Mouse (Mus musculus) hindbrain, embryonic 12.5 days (tissue): ENCODE data around the gene Arid4a. TPM values are rescaled to one million over a fixed set of nuclear protein-coding genes. Genes with fewer than 3 reads are reported as not detected.
"Not testable (repeated sequence)": the region's sequence is repeated elsewhere in the genome, so short reads cannot be mapped to it uniquely, and the experiment has no call there.

ENCODE experiments used
- ATAC-seq: fragments of 200-750 bp; cut with Nextera tagmentation; 2 replicates; pipeline ENCODE4 v1.8.0; 2017; ENCODE audit warnings: moderate TSS enrichment; ENCODE audit not compliant: low FRiP score
- H3K27ac ChIP-seq: fragments of 300-500 bp; sonication (generic); 2 replicates; pipeline ENCODE4 v1.5.1; 2016; ENCODE audit warnings: mild to moderate bottlenecking
- H3K27me3 ChIP-seq: fragments of 300-500 bp; sonication (generic); 2 replicates; pipeline ENCODE4 v1.6.1; 2016; ENCODE audit warnings: mild to moderate bottlenecking
- H3K36me3 ChIP-seq: fragments of 300-500 bp; sonication (generic); 2 replicates; pipeline ENCODE4 v1.6.1; 2016; ENCODE audit warnings: mild to moderate bottlenecking
- H3K4me1 ChIP-seq: fragments of 300-500 bp; sonication (generic); 2 replicates; pipeline ENCODE4 v1.6.1; 2016
- H3K4me2 ChIP-seq: fragments of 300-500 bp; sonication (generic); replicated peaks from 2 replicates; pipeline ENCODE4 v1.6.1; 2016; ENCODE audit warnings: mild to moderate bottlenecking
- H3K4me3 ChIP-seq: fragments of 300-500 bp; sonication (generic); 2 replicates; pipeline ENCODE4 v1.5.1; 2016; ENCODE audit warnings: mild to moderate bottlenecking
- H3K9ac ChIP-seq: fragments of 300-500 bp; sonication (generic); 2 replicates; pipeline ENCODE4 v1.6.1; 2016; ENCODE audit warnings: mild to moderate bottlenecking, moderate library complexity
- H3K9me3 ChIP-seq: fragments of 300-500 bp; sonication (generic); replicated peaks from 2 replicates; pipeline ENCODE4 v1.6.1; 2016; ENCODE audit warnings: mild to moderate bottlenecking
- WGBS: fragments of 180-500 bp; shearing (Covaris S2); methylation state at CpG from one replicate; pipeline ENCODE4 v1.1.7; 2016; 5-methylcytosine and 5-hydroxymethylcytosine counted together
- polyA plus RNA-seq: library from polyadenylated mRNA; unstranded; fragments of >200 nt; fragmentation: Nextera tagmentation; extraction: Ambion mirVana; gene quantifications from 2 replicates; pipeline ENCODE4 v1.2.1, GENCODE M21; 2016

Arid4a gene
- polyA plus RNA-seq, 1 experiment from 2014 or later, result 35.1 TPM

GRCm38 (mm10) chr12:71017242-71017571, 1.4 kb downstream of the Arid4a start:
- Histone ChIP-seq H3K9me3 (no peaks in the 10 kb centered on the region), H3K4me2 (peak overlapping the region; percentile 60), H3K9ac (peak overlapping the region; percentile 93), H3K4me3 (peak overlapping the region; percentile 94), H3K4me1 (peaks cover 18% of the 10 kb centered on the region), H3K27ac (peak overlapping the region; percentile 94; the same call in 1 of the 2 replicates), H3K36me3 (peaks cover 27% of the 10 kb centered on the region; the same call in 1 of the 2 replicates), H3K27me3 (no peaks in the 10 kb centered on the region)
- no peak for ATAC-seq
- 18% methylated on average over 5 of the region's 5 CpGs for WGBS

DNA sequence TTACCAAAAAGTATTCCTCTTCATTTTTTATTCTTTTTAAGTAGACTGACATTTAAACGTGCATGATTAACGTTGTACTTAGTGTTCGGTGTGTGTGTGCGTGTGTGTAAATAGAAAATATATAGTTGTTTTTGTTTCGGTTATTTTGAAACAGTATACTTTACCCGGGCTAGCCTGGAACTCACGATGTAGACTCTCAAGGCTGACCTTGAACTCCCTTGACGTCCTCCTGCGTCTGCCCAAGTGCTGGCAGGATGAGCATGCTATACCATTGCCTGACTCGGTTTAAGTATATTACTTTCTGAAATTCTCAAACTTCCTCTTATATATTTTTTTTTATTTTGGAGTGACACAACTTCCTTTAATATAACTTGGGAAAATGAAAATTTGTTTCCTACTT, 2.0 kb downstream of the Arid4a start:
- H3K4me2 ChIP-seq, result peak overlapping the region; percentile 60; the same call in 1 of the 2 replicates
- H3K4me1 ChIP-seq, result peaks cover 15% of the 10 kb centered on the region
- no peak overlapping the region for H3K27ac ChIP-seq
- H3K4me3 ChIP-seq, result no peak overlapping the region
- no peak for ATAC-seq
- H3K36me3 ChIP-seq, result peaks cover 31% of the 10 kb centered on the region; the same call in 1 of the 2 replicates
- no peaks in the 10 kb centered on the region for H3K27me3 ChIP-seq
- H3K9ac ChIP-seq, result no peak overlapping the region
- WGBS, result 85% methylated on average over 10 of the region's 10 CpGs
- no peaks in the 10 kb centered on the region for H3K9me3 ChIP-seq

GRCm38 (mm10) chr12:71019211-71019610, 3.4 kb downstream of the Arid4a start:
- Histone ChIP-seq H3K9ac (no peak overlapping the region), H3K27ac (no peak overlapping the region), H3K4me3 (no peak overlapping the region), H3K36me3 (peaks cover 44% of the 10 kb centered on the region), H3K27me3 (no peaks in the 10 kb centered on the region), H3K9me3 (no peaks in the 10 kb centered on the region), H3K4me1 (peaks cover 7% of the 10 kb centered on the region), H3K4me2 (no peak overlapping the region)
- ATAC-seq, result no peak
- 88% methylated on average over 8 of the region's 8 CpGs for whole genome bisulfite sequencing

GRCm38 (mm10) chr12:71024411-71024810, 8.6 kb downstream of the Arid4a start:
- Histone ChIP-seq H3K27me3 (no peaks in the 10 kb centered on the region), H3K9ac (no peak overlapping the region), H3K4me3 (no peak overlapping the region), H3K27ac (no peak overlapping the region), H3K9me3 (no peaks in the 10 kb centered on the region), H3K4me2 (no peak overlapping the region), H3K4me1 (no peaks in the 10 kb centered on the region), H3K36me3 (peaks cover 88% of the 10 kb centered on the region)
- 96% methylated on average over 10 of the region's 10 CpGs for WGBS
- ATAC-seq, result no peak

GRCm38 (mm10) chr12:71028265-71028664, 12.5 kb downstream of the Arid4a start:
- not testable (repeated sequence) for H3K9me3 ChIP-seq, H3K4me1 ChIP-seq, H3K4me2 ChIP-seq, H3K4me3 ChIP-seq, ATAC-seq, H3K27ac ChIP-seq, H3K9ac ChIP-seq, H3K27me3 ChIP-seq
- peaks cover 71% of the 10 kb centered on the region for H3K36me3 ChIP-seq
- WGBS, result 91% methylated on average over 8 of the region's 8 CpGs

DNA sequence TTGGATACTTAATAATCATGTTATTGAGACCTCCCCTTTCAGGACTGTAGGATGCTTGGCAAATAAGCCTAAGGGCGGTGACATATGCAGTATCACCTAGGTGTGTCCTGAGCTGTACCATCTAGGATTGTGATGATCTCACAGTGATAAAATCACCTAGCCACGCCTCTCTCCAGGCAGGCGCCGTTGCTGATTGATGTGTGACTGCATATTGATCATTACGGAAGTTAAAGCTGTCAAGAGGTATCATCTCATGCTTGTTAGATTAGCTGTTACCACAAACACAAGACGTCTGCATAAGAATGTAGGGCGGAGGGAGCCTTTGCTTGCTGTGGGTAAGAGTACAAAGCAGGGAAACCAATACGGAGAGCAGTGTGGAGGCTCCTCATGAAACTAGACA, 14.5 kb downstream of the Arid4a start:
- Histone ChIP-seq H3K4me3 (no peak overlapping the region), H3K9ac (no peak overlapping the region), H3K36me3 (peaks cover 51% of the 10 kb centered on the region), H3K27me3 (no peaks in the 10 kb centered on the region), H3K27ac (no peak overlapping the region), H3K4me2 (no peak overlapping the region), H3K4me1 (no peaks in the 10 kb centered on the region), H3K9me3 (no peaks in the 10 kb centered on the region)
- 88% methylated on average over 8 of the region's 8 CpGs for WGBS
- ATAC-seq, result no peak

DNA sequence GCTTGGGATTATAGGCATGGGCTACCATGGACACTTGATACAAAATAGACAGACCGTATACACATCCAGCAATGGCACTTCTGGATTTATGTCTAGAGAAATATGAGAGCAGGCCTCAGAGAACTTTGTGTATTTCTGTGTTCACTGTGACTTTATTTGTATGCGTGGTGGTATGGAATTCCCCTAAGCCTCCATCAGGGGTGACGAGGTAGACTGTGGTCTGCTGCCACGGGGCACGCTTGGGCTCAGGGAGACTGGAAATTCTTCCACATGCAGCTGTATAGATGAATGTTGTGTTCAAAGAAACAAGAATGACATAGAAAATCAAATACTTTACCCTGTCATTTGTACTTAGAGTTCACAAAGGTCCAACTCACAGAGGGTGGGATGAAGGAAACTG, 14.9 kb downstream of the Arid4a start:
- 96% methylated on average over 5 of the region's 5 CpGs for WGBS
- Histone ChIP-seq H3K9me3 (no peaks in the 10 kb centered on the region), H3K9ac (no peak overlapping the region), H3K4me2 (no peak overlapping the region), H3K27me3 (no peaks in the 10 kb centered on the region), H3K27ac (no peak overlapping the region), H3K36me3 (peaks cover 46% of the 10 kb centered on the region), H3K4me3 (no peak overlapping the region), H3K4me1 (no peaks in the 10 kb centered on the region)
- no peak for ATAC-seq

- Histone ChIP-seq H3K27ac (no peak overlapping the region), H3K4me2 (no peak overlapping the region), H3K4me3 (no peak overlapping the region), H3K9me3 (no peaks in the 10 kb centered on the region), H3K4me1 (no peaks in the 10 kb centered on the region), H3K36me3 (peaks cover 38% of the 10 kb centered on the region), H3K27me3 (no peaks in the 10 kb centered on the region), H3K9ac (no peak overlapping the region)
- no peak for ATAC-seq
- 96% methylated on average over 4 of the region's 4 CpGs for WGBS
Observed at GRCm38 (mm10) chr12:71035826-71036225, 20.0 kb downstream of the Arid4a start.

DNA sequence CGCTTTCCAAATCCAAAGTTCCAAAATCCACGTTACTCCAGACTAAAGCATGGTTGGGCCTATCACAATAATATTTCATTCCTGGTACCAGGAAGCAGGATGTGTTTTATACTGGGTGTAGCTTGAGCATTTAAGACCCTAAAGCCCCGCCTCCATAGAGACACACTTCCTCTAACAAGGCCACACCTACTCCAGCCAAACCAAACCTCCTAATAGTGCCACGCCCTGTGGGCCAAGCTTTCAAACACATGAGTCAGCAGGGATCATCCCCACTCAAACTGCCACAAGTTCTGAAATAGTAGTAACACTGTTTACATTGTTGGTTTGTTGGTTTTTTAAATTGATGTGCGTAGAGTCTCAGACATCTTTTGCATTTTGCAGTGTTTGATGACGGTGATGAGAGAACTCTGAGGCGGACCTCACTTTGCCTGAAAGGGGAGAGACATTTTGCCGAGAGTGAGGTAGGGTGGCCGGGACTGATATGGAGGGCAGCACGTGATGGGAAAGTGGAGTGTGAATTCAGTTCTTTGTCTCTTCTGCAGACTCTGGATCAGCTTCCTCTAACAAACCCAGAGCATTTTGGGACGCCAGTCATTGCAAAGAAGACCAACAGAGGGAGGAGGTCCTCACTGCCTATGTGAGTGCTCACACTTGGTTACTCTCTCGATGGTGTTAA, 21.1 kb downstream of the Arid4a start:
- no peak for ATAC-seq
- no peaks in the 10 kb centered on the region for H3K9me3 ChIP-seq
- no peaks in the 10 kb centered on the region for H3K4me1 ChIP-seq
- no peak overlapping the region for H3K9ac ChIP-seq
- H3K27me3 ChIP-seq, result no peaks in the 10 kb centered on the region
- no peak overlapping the region for H3K27ac ChIP-seq
- H3K4me2 ChIP-seq, result no peak overlapping the region
- H3K4me3 ChIP-seq, result no peak overlapping the region
- H3K36me3 ChIP-seq, result peaks cover 45% of the 10 kb centered on the region
- 95% methylated on average over 12 of the region's 12 CpGs for WGBS

DNA sequence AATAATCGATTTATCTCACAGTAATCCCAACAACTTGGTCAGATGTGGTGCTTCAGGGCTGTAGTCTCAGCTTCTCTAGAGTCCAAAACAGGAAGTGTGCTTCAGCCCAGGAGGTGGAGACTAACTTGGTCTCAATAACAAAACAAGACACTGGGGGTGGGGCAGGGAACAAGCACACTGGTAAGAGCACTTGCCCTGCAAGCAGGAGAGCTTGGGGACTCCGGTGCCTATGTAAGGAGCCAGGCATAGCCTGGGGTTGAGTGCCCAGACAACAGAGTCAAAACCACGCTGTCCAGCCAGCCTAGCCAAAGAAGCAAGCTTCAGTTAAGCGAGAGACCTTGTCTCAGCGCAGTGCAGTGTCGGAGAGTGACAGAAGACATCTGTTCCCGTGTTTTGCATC, 24.7 kb downstream of the Arid4a start:
- no peaks in the 10 kb centered on the region for H3K9me3 ChIP-seq
- 92% methylated on average over 7 of the region's 7 CpGs for WGBS
- no peak for ATAC-seq
- no peaks in the 10 kb centered on the region for H3K4me1 ChIP-seq
- no peak overlapping the region for H3K9ac ChIP-seq
- H3K27me3 ChIP-seq, result no peaks in the 10 kb centered on the region
- H3K36me3 ChIP-seq, result peaks cover 58% of the 10 kb centered on the region
- no peak overlapping the region for H3K4me2 ChIP-seq
- no peak overlapping the region for H3K27ac ChIP-seq
- H3K4me3 ChIP-seq, result no peak overlapping the region

GRCm38 (mm10) chr12:71042451-71042850, 26.7 kb downstream of the Arid4a start:
- no peak overlapping the region for H3K4me3 ChIP-seq
- H3K27ac ChIP-seq, result no peak overlapping the region
- no peak for ATAC-seq
- peaks cover 57% of the 10 kb centered on the region for H3K36me3 ChIP-seq
- no peak overlapping the region for H3K9ac ChIP-seq
- H3K9me3 ChIP-seq, result no peaks in the 10 kb centered on the region
- 100% methylated on average over 1 of the region's 1 CpGs for WGBS
- 0 out of 2 replicates have a peak, but pooled peaks cover 2% of the 10 kb centered on the region for H3K4me1 ChIP-seq
- H3K27me3 ChIP-seq, result no peaks in the 10 kb centered on the region
- H3K4me2 ChIP-seq, result no peak overlapping the region

DNA sequence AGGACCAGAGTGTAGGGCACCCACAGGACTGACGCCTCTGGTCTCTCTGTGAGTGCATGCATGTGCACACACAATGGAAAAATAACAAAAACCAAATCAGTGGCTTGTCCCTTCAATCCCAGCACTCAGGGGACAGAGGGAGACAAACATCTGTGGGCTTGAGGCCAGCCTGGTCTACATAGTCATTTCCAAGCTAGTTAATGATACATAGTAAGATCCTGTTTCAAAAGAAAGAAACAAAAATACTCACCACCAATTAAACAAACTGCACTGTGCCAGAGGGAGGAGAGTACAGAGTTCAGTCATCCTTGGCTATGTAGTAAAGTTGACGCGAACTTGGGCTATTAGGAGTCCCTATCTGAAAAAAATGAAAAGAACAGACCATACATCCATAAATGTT, 27.8 kb downstream of the Arid4a start:
- H3K36me3 ChIP-seq, result peaks cover 49% of the 10 kb centered on the region
- no peaks in the 10 kb centered on the region for H3K9me3 ChIP-seq
- 97% methylated on average over 3 of the region's 3 CpGs for WGBS
- no peak overlapping the region for H3K9ac ChIP-seq
- ATAC-seq, result no peak
- H3K27ac ChIP-seq, result no peak overlapping the region
- no peak overlapping the region for H3K4me2 ChIP-seq
- H3K27me3 ChIP-seq, result no peaks in the 10 kb centered on the region
- no peak overlapping the region for H3K4me3 ChIP-seq
- H3K4me1 ChIP-seq, result 0 out of 2 replicates have a peak, but pooled peaks cover 6% of the 10 kb centered on the region

- peaks cover 45% of the 10 kb centered on the region for H3K36me3 ChIP-seq
- WGBS, result 97% methylated on average over 2 of the region's 2 CpGs
- no peak for ATAC-seq
Observed at GRCm38 (mm10) chr12:71044488-71044887, 28.7 kb downstream of the Arid4a start.

More at GRCm38 (mm10) chr12:71044488-71044887, 28.7 kb downstream of the Arid4a start:
- no peak overlapping the region for H3K27ac ChIP-seq
- H3K9me3 ChIP-seq, result no peaks in the 10 kb centered on the region
- no peak overlapping the region for H3K4me3 ChIP-seq
- peaks cover 12% of the 10 kb centered on the region; the same call in 1 of the 2 replicates for H3K4me1 ChIP-seq
- H3K9ac ChIP-seq, result no peak overlapping the region
- H3K27me3 ChIP-seq, result no peaks in the 10 kb centered on the region
- H3K4me2 ChIP-seq, result no peak overlapping the region
